Mouse (Mus musculus): ENCODE measurements around the gene Dmrt1. TPM values are rescaled to one million over a fixed set of nuclear protein-coding genes. Genes with fewer than 3 reads are reported as not detected.

The Dmrt1 gene
- polyA plus RNA-seq, 1 experiment from 2014 or later: not detected

DNA sequence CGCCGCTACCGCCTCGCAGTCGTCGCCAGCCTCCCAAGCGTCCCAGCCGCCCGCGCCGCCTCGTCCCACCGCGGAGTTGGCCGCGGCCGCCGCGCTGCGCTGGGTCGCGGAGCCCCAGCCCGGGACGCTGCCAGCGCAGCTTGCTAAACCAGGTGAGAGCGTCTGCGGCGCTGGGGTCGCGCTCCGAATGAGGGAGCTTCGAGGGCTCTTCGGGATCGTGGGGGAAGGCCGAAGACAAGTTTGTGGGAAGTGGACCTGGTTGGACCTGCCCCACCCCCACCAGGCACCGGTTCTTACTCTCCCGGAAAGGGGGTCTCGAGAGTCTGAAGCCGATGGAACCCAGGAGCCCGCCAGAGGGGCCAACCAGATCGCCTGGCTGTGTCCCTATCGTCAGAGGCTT is 105.7 kb downstream of the Dmrt1 start:
- Histone ChIP-seq H3K27ac (no peak overlapping the region), H3K27me3 (ENCODE audit: insufficient read depth, poor library complexity, severe bottlenecking) (peaks cover 100% of the 10 kb centered on the region), H3K36me3 (no peaks in the 10 kb centered on the region), H3K4me1 (replicated peaks) (peaks cover 31% of the 10 kb centered on the region), H3K4me3 (peak overlapping the region; percentile 52), H3K9me3 (no peaks in the 10 kb centered on the region)
- DNase-seq (ENCODE audit: low spot score): peak; percentile 63
- under 1% methylated on average over 42 of the region's 42 CpGs for WGBS

DNA sequence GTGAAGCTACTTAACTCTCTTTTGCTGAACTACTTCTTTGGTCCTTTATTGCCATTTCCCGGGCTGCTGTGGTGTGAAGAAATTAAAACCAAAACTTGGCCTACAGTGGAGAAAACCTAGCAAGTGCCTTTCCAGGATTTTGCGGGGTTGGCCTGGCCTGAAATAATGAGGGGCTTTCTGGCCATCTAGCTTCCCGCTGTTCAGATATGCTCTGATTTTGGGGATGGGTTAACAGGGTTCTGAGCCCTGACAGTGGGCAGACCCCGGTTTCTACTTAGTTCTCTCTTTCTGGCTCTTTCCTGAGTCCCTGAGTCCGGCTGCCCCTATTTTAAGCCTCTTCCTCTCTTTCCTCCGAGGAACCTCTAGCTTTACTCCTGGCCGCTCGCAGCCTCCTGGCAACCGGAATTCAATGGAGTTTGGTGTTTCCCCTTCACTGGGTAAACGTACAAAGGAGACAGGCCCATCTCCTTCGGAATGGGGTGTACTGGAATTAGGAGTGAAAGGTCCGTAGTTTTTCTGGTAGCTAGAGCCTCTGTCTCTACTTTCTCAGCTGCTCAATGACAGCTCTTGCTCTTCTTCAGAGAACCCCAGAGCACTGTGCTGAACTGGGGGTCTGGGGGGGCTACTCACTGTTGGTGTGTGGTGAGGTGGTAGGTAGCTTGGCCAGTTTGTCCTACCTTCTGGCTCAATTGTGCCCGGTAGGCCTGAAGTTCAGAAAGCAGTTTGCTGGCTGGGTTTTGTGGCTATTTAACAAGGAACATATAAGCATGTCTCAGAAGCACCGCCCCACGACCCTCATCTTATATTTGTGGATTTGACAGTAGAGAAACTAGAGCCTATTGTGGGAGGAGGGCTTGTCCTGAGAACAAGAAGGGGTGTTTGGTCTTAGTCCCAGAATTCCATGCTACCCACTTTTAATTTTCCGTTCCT is 106.7 kb downstream of the Dmrt1 start:
- peak; percentile 51 for DNase-seq (ENCODE audit: low spot score)
- WGBS: 2% methylated on average over 16 of the region's 16 CpGs
- H3K4me3 ChIP-seq: no peak overlapping the region

DNA sequence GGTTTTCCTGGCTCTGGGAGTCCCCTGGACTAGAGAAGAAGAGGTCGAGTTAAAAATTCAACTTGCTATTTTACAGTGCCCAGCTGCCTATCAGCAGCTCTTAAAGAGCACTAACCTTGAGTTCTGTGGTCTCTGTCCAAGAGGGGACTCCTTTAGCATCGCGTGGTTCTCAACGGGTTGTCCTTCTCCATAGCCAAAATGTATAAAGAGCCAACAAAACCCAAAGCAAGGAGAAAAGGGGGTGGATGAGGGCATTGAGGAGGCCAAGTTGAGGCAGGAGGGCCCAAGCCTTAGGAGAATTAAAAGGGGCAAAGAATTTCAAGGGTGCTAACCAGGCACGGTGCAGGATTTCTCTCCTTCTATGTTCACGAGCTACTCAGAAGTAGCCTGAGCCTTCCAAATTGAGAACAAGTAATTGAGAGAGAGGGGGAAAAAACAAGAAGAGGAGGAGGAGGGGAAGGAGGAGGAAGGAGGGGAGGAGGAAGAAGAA is 107.4 kb downstream of the Dmrt1 start:
- peaks cover 19% of the 10 kb centered on the region for H3K4me1 ChIP-seq (replicated peaks)
- no peaks in the 10 kb centered on the region for H3K9me3 ChIP-seq
- WGBS: 5% methylated on average over 6 of the region's 6 CpGs
- peaks cover 99% of the 10 kb centered on the region for H3K27me3 ChIP-seq (ENCODE audit: insufficient read depth, poor library complexity, severe bottlenecking)
- no peak overlapping the region for H3K27ac ChIP-seq
- no peak for DNase-seq (ENCODE audit: low spot score)
- H3K4me3 ChIP-seq: no peak overlapping the region
- no peaks in the 10 kb centered on the region for H3K36me3 ChIP-seq

More for the DNA sequence above, 106.7 kb downstream of the Dmrt1 start:
- peaks cover 100% of the 10 kb centered on the region for H3K27me3 ChIP-seq (ENCODE audit: insufficient read depth, poor library complexity, severe bottlenecking)
- H3K36me3 ChIP-seq: no peaks in the 10 kb centered on the region
- no peaks in the 10 kb centered on the region for H3K9me3 ChIP-seq
- H3K27ac ChIP-seq: no peak overlapping the region
- peaks cover 22% of the 10 kb centered on the region for H3K4me1 ChIP-seq (replicated peaks)

GRCm38 (mm10) chr19:25613476-25614300 is 108.3 kb downstream of the Dmrt1 start:
- Histone ChIP-seq H3K4me1 (replicated peaks) (peaks cover 18% of the 10 kb centered on the region), H3K27ac (no peak overlapping the region)

GRCm38 (mm10) chr19:25615889-25616288 is 110.5 kb downstream of the Dmrt1 start:
- Histone ChIP-seq H3K36me3 (no peaks in the 10 kb centered on the region), H3K4me1 (replicated peaks) (peaks cover 9% of the 10 kb centered on the region), H3K9me3 (no peaks in the 10 kb centered on the region), H3K27me3 (ENCODE audit: insufficient read depth, poor library complexity, severe bottlenecking) (peaks cover 99% of the 10 kb centered on the region), H3K4me3 (no peak overlapping the region), H3K27ac (no peak overlapping the region)
- DNase-seq (ENCODE audit: low spot score): no peak
- 26% methylated on average over 6 of the region's 6 CpGs for WGBS

More at GRCm38 (mm10) chr19:25613476-25614300, 108.3 kb downstream of the Dmrt1 start:
- DNase-seq (ENCODE audit: low spot score): peak; percentile 55
- no peak overlapping the region for H3K4me3 ChIP-seq
- H3K27me3 ChIP-seq (ENCODE audit: insufficient read depth, poor library complexity, severe bottlenecking): peaks cover 99% of the 10 kb centered on the region
- WGBS: 6% methylated on average over 13 of the region's 13 CpGs
- H3K9me3 ChIP-seq: no peaks in the 10 kb centered on the region
- no peaks in the 10 kb centered on the region for H3K36me3 ChIP-seq

- no peaks in the 10 kb centered on the region for H3K36me3 ChIP-seq
- H3K9me3 ChIP-seq: no peaks in the 10 kb centered on the region
- H3K27me3 ChIP-seq (ENCODE audit: insufficient read depth, poor library complexity, severe bottlenecking): peaks cover 99% of the 10 kb centered on the region
- peak; percentile 82 for DNase-seq (ENCODE audit: low spot score)
- H3K27ac ChIP-seq: no peak overlapping the region
- H3K4me3 ChIP-seq: peak overlapping the region; percentile 42
- H3K4me1 ChIP-seq (replicated peaks): peaks cover 11% of the 10 kb centered on the region; the same call in 1 of the 2 replicates
- WGBS: 33% methylated on average over 54 of the region's 54 CpGs
Observed at GRCm38 (mm10) chr19:25622291-25623251, 117.2 kb downstream of the Dmrt1 start.

DNA sequence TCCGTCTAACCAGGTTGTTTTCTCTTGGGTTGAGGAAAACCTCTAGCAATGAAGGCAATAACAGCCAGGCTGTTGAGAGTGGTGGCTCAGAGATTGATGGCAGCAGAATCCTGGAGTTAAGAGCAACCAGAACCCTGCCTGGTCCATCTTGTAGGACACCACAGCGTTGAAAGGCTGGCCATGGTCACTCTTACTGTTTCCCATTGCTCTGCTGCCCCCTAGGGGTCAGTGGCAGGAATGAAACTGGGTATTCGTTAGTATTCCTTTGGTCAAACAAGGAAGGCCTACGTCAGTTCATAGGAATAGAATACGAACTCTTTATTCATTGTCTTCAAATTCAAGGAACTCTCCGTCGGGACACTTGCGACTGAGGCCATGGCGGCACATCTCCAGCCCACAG is 123.1 kb downstream of the Dmrt1 start:
- H3K9me3 ChIP-seq: no peaks in the 10 kb centered on the region
- peak; percentile 72 for DNase-seq (ENCODE audit: low spot score)
- peaks cover 76% of the 10 kb centered on the region for H3K27me3 ChIP-seq (ENCODE audit: insufficient read depth, poor library complexity, severe bottlenecking)
- no peak overlapping the region for H3K27ac ChIP-seq
- H3K4me3 ChIP-seq: no peak overlapping the region
- 13% methylated on average over 9 of the region's 9 CpGs for WGBS
- H3K36me3 ChIP-seq: no peaks in the 10 kb centered on the region
- no peaks in the 10 kb centered on the region for H3K4me1 ChIP-seq (replicated peaks)

DNA sequence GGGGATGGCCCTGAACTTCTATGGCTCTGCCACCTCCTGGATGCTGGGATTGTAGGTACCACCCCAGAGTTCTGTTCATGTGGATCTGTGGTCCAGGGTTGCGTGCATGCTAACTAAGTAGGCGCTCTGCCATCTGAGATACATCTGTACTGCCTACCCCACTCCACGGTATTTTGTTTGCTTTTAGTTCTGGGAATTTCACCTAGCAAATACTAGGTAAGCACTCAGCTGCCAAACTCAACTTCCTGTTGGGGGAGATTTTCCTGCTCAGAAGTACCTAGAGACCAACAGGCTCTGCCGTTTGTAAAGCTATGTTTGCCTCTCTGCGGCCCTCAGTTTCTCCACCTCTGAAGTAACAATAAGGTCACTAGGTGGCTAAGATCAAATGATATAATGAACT is 129.7 kb downstream of the Dmrt1 start:
- 89% methylated on average over 5 of the region's 5 CpGs for WGBS
- Histone ChIP-seq H3K9me3 (no peaks in the 10 kb centered on the region), H3K27me3 (ENCODE audit: insufficient read depth, poor library complexity, severe bottlenecking) (peaks cover 14% of the 10 kb centered on the region; the same call in 1 of the 2 replicates), H3K4me1 (replicated peaks) (no peaks in the 10 kb centered on the region), H3K36me3 (no peaks in the 10 kb centered on the region), H3K27ac (no peak overlapping the region), H3K4me3 (no peak overlapping the region)
- no peak for DNase-seq (ENCODE audit: low spot score)

DNA sequence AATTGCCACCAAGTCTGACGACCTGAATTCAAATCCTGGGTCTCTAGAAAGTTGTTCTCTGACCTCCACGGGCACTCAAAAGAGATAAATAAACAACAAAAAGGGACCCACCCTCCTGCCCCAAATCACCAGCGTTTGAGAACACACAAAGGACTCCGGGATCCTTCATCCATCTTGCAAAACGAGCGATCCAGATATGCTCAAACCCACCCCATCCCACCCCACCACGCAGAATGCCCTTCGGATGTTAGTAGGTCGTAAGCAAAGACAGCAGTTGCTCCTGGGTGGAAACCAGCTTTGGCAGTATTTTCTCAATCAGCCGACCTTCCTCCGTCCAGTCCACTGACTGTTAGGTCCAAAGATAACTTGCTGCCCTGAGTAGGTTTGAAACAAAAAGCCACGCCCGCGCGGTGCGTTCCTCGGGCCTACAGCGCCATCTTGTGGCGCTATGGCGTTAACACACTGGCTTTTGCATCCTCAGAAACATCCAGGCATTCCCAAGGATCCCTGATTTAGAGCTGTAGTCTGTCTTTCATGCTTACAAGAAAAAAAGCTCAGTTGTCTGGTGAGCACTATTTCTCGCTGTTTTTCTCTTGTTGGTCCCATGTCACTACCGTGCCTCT is 130.3 kb downstream of the Dmrt1 start:
- Histone ChIP-seq H3K27ac (peak overlapping the region; percentile 85), H3K9me3 (no peaks in the 10 kb centered on the region), H3K36me3 (no peaks in the 10 kb centered on the region), H3K4me1 (replicated peaks) (peaks cover 2% of the 10 kb centered on the region; the same call in 1 of the 2 replicates), H3K4me3 (peak overlapping the region; percentile 44), H3K27me3 (ENCODE audit: insufficient read depth, poor library complexity, severe bottlenecking) (peaks cover 8% of the 10 kb centered on the region; the same call in 1 of the 2 replicates)
- DNase-seq (ENCODE audit: low spot score): peak; percentile 85
- 15% methylated on average over 22 of the region's 22 CpGs for WGBS

DNA sequence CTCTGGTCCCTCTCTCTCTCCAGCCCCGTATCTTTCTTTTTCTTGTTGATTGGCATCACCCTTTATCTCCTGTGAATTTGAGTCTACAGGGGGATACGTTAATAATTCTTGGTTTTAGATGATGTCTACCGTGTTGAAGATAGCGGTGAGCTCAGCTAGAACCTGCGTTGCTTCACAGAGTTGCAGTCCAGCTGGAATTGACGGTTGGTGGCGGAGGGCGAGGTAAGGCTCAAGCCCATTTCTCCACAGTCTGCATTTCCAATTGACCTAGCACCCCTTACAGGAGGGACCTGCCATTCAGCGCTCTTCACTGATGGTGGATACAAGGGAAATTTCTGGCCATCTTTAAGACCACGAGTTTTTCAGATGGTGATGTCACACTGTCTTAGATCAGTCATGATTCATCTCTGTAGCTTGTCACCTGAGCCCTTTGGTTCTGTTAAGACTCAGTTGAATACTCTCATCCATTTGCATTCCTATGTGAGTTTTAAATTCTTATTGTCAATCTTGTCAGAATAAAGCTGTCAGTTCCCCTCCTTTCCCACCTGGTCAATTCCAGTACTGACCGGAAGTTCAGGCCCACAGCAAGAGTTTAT is 133.4 kb downstream of the Dmrt1 start:
- 78% methylated on average over 11 of the region's 11 CpGs for WGBS
- Histone ChIP-seq H3K4me1 (replicated peaks) (peaks cover 6% of the 10 kb centered on the region; the same call in 1 of the 2 replicates), H3K27me3 (ENCODE audit: insufficient read depth, poor library complexity, severe bottlenecking) (peaks cover 4% of the 10 kb centered on the region; the same call in 1 of the 2 replicates), H3K9me3 (no peaks in the 10 kb centered on the region), H3K27ac (no peak overlapping the region), H3K4me3 (no peak overlapping the region), H3K36me3 (no peaks in the 10 kb centered on the region)
- DNase-seq (ENCODE audit: low spot score): no peak

DNA sequence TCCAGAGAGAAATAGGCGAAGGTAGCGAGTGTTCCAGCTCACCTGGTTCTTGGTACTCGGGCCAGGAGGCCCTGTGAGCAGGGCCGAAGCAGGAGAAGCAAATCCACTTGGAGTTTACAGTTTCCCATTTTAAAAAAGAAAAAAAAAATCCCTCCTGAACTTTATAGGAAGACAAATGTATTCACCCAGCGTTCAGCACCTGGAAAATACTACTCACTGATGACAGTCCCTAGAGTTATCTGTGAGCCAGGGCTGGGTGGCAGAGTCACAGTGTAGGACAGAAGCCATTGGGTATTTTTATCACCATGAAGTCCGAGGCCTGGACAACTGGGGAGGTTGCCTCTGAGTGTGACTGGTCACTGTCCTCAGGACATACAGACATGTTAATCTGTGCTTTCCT is 136.4 kb downstream of the Dmrt1 start:
- no peaks in the 10 kb centered on the region for H3K36me3 ChIP-seq
- WGBS: 89% methylated on average over 6 of the region's 6 CpGs
- DNase-seq (ENCODE audit: low spot score): no peak
- no peak overlapping the region for H3K27ac ChIP-seq
- no peak overlapping the region for H3K4me3 ChIP-seq
- H3K27me3 ChIP-seq (ENCODE audit: insufficient read depth, poor library complexity, severe bottlenecking): peaks cover 4% of the 10 kb centered on the region; the same call in 1 of the 2 replicates
- peaks cover 6% of the 10 kb centered on the region; the same call in 1 of the 2 replicates for H3K4me1 ChIP-seq (replicated peaks)
- H3K9me3 ChIP-seq: no peaks in the 10 kb centered on the region

Data from hindbrain, embryonic 10.5 days (tissue).